Mouse (Mus musculus) neural tube, embryonic 14.5 days (tissue): ENCODE results near the gene Ccdc127. TPM values are rescaled to one million over a fixed set of nuclear protein-coding genes. Genes with fewer than 3 reads are reported as not detected.

Experiments
- ATAC-seq: fragments of 200-750 bp; cut with Nextera tagmentation; 2 replicates; pipeline ENCODE4 v1.8.0; 2017; ENCODE audit warnings: low read depth, mild to moderate bottlenecking, moderate TSS enrichment, moderate library complexity
- H3K27ac ChIP-seq: fragments of 300-500 bp; sonication (generic); 2 replicates; pipeline ENCODE4 v1.5.1; 2014; ENCODE audit warnings: low read depth, mild to moderate bottlenecking, control low read depth, low read length, moderate library complexity, mixed read lengths
- H3K27me3 ChIP-seq: fragments of 300-500 bp; sonication (generic); 2 replicates; pipeline ENCODE4 v1.6.1; 2014; ENCODE audit warnings: low read length; ENCODE audit not compliant: control insufficient read depth, insufficient read depth
- H3K36me3 ChIP-seq: fragments of 300-500 bp; sonication (generic); 2 replicates; pipeline ENCODE4 v1.6.1; 2014; ENCODE audit warnings: low read length, mixed read lengths; ENCODE audit not compliant: control insufficient read depth, insufficient read depth
- H3K4me1 ChIP-seq: fragments of 300-500 bp; sonication (generic); 2 replicates; pipeline ENCODE4 v1.6.1; 2014; ENCODE audit warnings: low read length; ENCODE audit not compliant: control insufficient read depth, insufficient read depth
- H3K4me2 ChIP-seq: fragments of 300-500 bp; sonication (generic); 2 replicates; pipeline ENCODE4 v1.6.1; 2014; ENCODE audit warnings: mild to moderate bottlenecking, low read depth, low read length, control low read depth
- H3K4me3 ChIP-seq: fragments of 300-500 bp; sonication (generic); 2 replicates; pipeline ENCODE4 v1.5.1; 2014; ENCODE audit warnings: low read depth, low read length, control low read depth, mixed read lengths
- H3K9ac ChIP-seq: fragments of 300-500 bp; sonication (generic); replicated peaks from 2 replicates; pipeline ENCODE4 v1.6.1; 2014; ENCODE audit warnings: low read depth, mild to moderate bottlenecking, control low read depth, low read length, mixed read lengths
- H3K9me3 ChIP-seq: fragments of 300-500 bp; sonication (generic); 2 replicates; pipeline ENCODE4 v1.6.1; 2016; ENCODE audit warnings: low read length; ENCODE audit not compliant: control insufficient read depth
- WGBS: fragments of 180-500 bp; shearing (Covaris S2); extraction: QIAGEN DNeasy Blood & Tissue Kit; methylation state at CpG from one replicate; pipeline ENCODE4 v1.1.7; 2014; 5-methylcytosine and 5-hydroxymethylcytosine counted together
- microRNA counts: library from miRNA; unstranded; fragments of <30 nt; microRNA quantifications from one replicate; lab custom pipeline; 2016
- microRNA-seq: library from miRNA; unstranded; fragments of <30 nt; microRNA quantifications from one replicate; pipeline ENCODE4, GENCODE M21; 2016
- polyA plus RNA-seq: library from polyadenylated mRNA; unstranded; fragments of >200 nt; fragmentation: Nextera tagmentation; extraction: Ambion mirVana; gene quantifications from 2 replicates; pipeline ENCODE4 v1.2.1, GENCODE M21; 2014

Gene Ccdc127
- polyA plus RNA-seq, 1 experiment from 2014 or later: 52.5 TPM

GRCm38 (mm10) chr13:74381533-74382276 lies 31.6 kb downstream of the Ccdc127 start:
- no peaks in the 10 kb centered on the region for H3K9me3 ChIP-seq
- peak; percentile 64 for ATAC-seq
- 0 out of 2 replicates have a peak overlapping the region, but pooled peaks have one; percentile 14 for H3K4me2 ChIP-seq
- peak overlapping the region; percentile 12; the same call in 1 of the 2 replicates for H3K27ac ChIP-seq
- no peak overlapping the region for H3K9ac ChIP-seq
- H3K4me1 ChIP-seq: peaks cover 13% of the 10 kb centered on the region
- no peaks in the 10 kb centered on the region for H3K27me3 ChIP-seq
- 44% methylated on average over 10 of the region's 10 CpGs for WGBS
- H3K36me3 ChIP-seq: no peaks in the 10 kb centered on the region
- no peak overlapping the region for H3K4me3 ChIP-seq

- 5% methylated on average over 3 of the region's 3 CpGs for WGBS
- H3K27ac ChIP-seq: no peak overlapping the region
Measured at GRCm38 (mm10) chr13:74382289-74382688, 32.2 kb downstream of the Ccdc127 start.

GRCm38 (mm10) chr13:74389730-74390129 lies 39.6 kb downstream of the Ccdc127 start:
- H3K27me3 ChIP-seq: no peaks in the 10 kb centered on the region
- H3K9ac ChIP-seq: no peak overlapping the region
- no peak overlapping the region for H3K27ac ChIP-seq
- H3K4me3 ChIP-seq: peak overlapping the region; percentile 57
- 73% methylated on average over 6 of the region's 6 CpGs for WGBS
- no peaks in the 10 kb centered on the region for H3K36me3 ChIP-seq
- H3K4me2 ChIP-seq: peak overlapping the region; percentile 42
- H3K9me3 ChIP-seq: no peaks in the 10 kb centered on the region
- peak; percentile 3; the same call in 1 of the 2 replicates for ATAC-seq
- no peaks in the 10 kb centered on the region; the same call in 1 of the 2 replicates for H3K4me1 ChIP-seq

More at GRCm38 (mm10) chr13:74382289-74382688, 32.2 kb downstream of the Ccdc127 start:
- no peak overlapping the region for H3K4me2 ChIP-seq
- H3K9ac ChIP-seq: no peak overlapping the region
- H3K4me3 ChIP-seq: no peak overlapping the region
- peaks cover 13% of the 10 kb centered on the region for H3K4me1 ChIP-seq
- no peaks in the 10 kb centered on the region for H3K36me3 ChIP-seq
- no peaks in the 10 kb centered on the region for H3K27me3 ChIP-seq
- peak; percentile 69 for ATAC-seq
- H3K9me3 ChIP-seq: no peaks in the 10 kb centered on the region

- ATAC-seq: peak; percentile 94
- H3K9me3 ChIP-seq: no peaks in the 10 kb centered on the region
- no peak within 1 kb of the TSS for H3K27ac ChIP-seq
- peak within 1 kb of the TSS; percentile 42 for H3K4me2 ChIP-seq
- WGBS: 3% methylated on average over 14 of the region's 14 CpGs
- H3K4me1 ChIP-seq: no peaks in the 10 kb centered on the region; the same call in 1 of the 2 replicates
- peak within 1 kb of the TSS; percentile 57 for H3K4me3 ChIP-seq
- no peaks in the 10 kb centered on the region for H3K27me3 ChIP-seq
- H3K9ac ChIP-seq: peak within 1 kb of the TSS; percentile 63
- H3K36me3 ChIP-seq: no peaks in the 10 kb centered on the region
Measured at GRCm38 (mm10) chr13:74390371-74390990, 40.4 kb downstream of the Ccdc127 start, which contains the start of gene Zfp72. Zfp72 (minus strand) TSS chr13:74390836.

- Histone ChIP-seq H3K36me3 (no peaks in the 10 kb centered on the region), H3K4me3 (no peak overlapping the region), H3K4me2 (no peak overlapping the region), H3K4me1 (no peaks in the 10 kb centered on the region; the same call in 1 of the 2 replicates), H3K27me3 (no peaks in the 10 kb centered on the region), H3K9me3 (no peaks in the 10 kb centered on the region), H3K9ac (no peak overlapping the region), H3K27ac (no peak overlapping the region)
- 0 out of 2 replicates have a peak, but pooled peaks have one; percentile 45 for ATAC-seq
- WGBS: 85% methylated on average over 2 of the region's 2 CpGs
Measured at GRCm38 (mm10) chr13:74391156-74391555, 41.0 kb downstream of the Ccdc127 start.

- Histone ChIP-seq H3K27me3 (no peaks in the 10 kb centered on the region), H3K9me3 (no peaks in the 10 kb centered on the region), H3K27ac (no peak within 1 kb of the TSS), H3K4me3 (no peak within 1 kb of the TSS), H3K9ac (no peak within 1 kb of the TSS), H3K4me1 (no peaks in the 10 kb centered on the region), H3K4me2 (no peak within 1 kb of the TSS; the same call in 1 of the 2 replicates), H3K36me3 (no peaks in the 10 kb centered on the region)
- no peak for ATAC-seq
- WGBS: 9% methylated on average over 11 of the region's 11 CpGs
Measured at GRCm38 (mm10) chr13:74399298-74399839, 49.3 kb downstream of the Ccdc127 start, which contains the start of gene Ftl1-ps1. Ftl1-ps1 (plus strand) TSS chr13:74399694.

MicroRNAs within 50 kb of the gene (microRNA counts, 519-probe panel; counts per million panel counts)
- microRNA mmu-miR-692 (lab: Ali Mortazavi, UCI): not detected

Small RNA genes lying within 50 kb of the gene (microRNA-seq; reads per million reads assigned to microRNA genes)
- not detected for gene Mir692-3

Other genes starting within 250 kb of the Ccdc127 start
- 0.13 and 0.28 TPM in 2 replicates for gene Slc9a3, start 228.9 kb upstream of the Ccdc127 start, polyA plus RNA-seq
- 113 and 121 TPM in 2 replicates for gene Exoc3, start 141.6 kb upstream of the Ccdc127 start, polyA plus RNA-seq
- gene Ahrr, start 58.0 kb upstream of the Ccdc127 start, polyA plus RNA-seq: 0.20 and 0.48 TPM in 2 replicates
- 116 and 122 TPM in 2 replicates for gene Pdcd6, start 32.7 kb upstream of the Ccdc127 start, polyA plus RNA-seq
- 199 and 210 TPM in 2 replicates for gene Sdha, start within 50 bp of the Ccdc127 start, polyA plus RNA-seq
- gene Lrrc14b, start 13.7 kb downstream of the Ccdc127 start, polyA plus RNA-seq: not detected in 2 replicates
- gene Zfp72, start 40.5 kb downstream of the Ccdc127 start, polyA plus RNA-seq: 7.0 and 9.4 TPM in 2 replicates
- gene Ftl1-ps1, start 49.4 kb downstream of the Ccdc127 start, polyA plus RNA-seq: 72.0 and 81.0 TPM in 2 replicates
- gene Zfp825, start 143.7 kb downstream of the Ccdc127 start, polyA plus RNA-seq: 14.8 and 16.8 TPM in 2 replicates